Mouse (Mus musculus): ENCODE measurements around the gene Dbx1. TPM values are rescaled to one million over a fixed set of nuclear protein-coding genes. Genes with fewer than 3 reads are reported as not detected.

Dbx1 gene
- polyA plus RNA-seq, 1 experiment from 2014 or later: 15.2 TPM

DNA sequence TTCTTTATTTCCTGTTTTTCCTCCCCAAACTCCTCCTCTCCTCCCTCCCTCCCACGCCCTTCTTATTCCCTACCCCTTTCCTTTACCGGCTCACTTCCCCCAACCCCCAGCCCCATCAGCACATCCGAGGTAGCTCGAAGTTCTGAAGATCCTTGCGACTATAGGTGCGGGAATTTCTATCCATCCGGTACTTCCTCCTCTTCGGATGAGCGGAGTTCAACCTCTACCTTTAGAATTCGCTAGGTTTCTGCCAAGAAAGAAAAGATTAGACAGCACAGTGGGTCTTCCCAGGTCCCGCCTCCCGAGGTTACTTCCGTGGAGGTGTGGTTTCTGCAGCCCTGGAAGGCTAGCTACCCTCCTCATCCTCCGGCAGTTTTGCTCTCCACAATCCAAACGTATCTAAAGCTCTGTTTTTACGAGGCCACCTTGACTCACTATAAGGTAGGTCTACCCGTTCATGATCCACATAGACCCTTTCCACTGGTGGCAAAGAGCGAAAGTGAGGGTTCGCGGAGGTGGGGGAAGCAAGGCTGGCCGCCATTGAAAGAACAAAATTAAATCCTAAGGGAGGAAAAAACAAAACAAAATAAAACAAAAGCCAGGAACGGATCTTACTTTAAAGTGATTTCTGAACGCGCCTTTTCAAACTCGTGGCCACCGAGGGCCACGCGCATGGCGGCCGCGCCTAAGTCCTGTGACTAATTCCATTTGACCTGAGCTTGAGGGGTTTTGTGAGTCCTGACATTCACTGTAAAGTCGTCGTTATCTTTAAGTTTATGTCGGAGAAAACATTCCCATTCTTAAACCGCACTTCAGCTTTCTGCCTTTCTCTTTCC lies 2.5 kb upstream of the Dbx1 start:
- WGBS: 1% methylated on average over 35 of the region's 35 CpGs
- Histone ChIP-seq H3K27ac (peak overlapping the region; percentile 26; the same call in 1 of the 2 replicates), H3K4me3 (peak overlapping the region; percentile 34), H3K27me3 (ENCODE audit: poor library complexity, severe bottlenecking) (peaks cover 100% of the 10 kb centered on the region), H3K36me3 (replicated peaks) (no peaks in the 10 kb centered on the region), H3K9me3 (no peaks in the 10 kb centered on the region), H3K4me1 (peaks cover 82% of the 10 kb centered on the region)
- DNase-seq (ENCODE audit: extremely low spot score, low spot score): peak; percentile 35

DNA sequence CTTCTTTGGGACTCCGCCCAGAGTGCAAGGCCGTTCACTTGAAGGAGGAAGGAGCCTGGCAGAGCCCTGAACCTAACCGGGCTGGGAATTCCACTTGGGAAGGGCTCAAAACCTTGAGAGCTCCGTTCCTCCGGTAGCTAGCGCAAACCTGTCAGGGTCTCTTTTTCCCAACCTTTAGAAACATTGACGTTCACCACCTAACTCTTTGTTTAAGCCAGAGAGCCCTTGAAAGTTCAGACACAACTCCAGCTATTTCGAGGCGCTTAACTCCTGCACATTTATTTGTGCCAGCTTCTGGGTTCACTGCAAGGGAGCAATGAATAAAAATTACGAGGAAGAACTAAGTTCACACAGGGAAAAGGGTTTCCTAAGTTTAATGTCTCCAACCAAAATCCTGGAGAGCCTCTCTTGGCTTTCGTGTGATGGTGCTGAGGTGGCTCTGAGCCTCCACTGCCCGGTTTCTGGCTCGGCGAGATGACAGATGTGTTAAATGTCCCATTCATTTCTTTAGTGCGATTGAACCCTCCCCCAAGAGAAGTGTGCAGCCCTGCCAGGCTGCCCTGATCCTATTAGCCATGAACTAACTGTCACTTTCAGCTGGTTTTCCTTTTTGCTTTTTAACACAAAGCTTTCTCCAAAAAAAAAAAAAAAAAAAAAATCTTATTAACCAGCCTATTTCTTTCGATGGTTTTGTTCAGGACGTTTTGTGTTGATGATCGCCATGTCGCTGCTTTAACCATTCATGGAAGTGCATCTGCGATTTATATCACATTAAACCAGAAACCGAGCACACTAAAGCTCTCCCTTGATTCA lies 1.4 kb upstream of the Dbx1 start:
- no peaks in the 10 kb centered on the region for H3K9me3 ChIP-seq
- H3K4me3 ChIP-seq: peak overlapping the region; percentile 34; the same call in 1 of the 2 replicates
- peak; percentile 55 for DNase-seq (ENCODE audit: extremely low spot score, low spot score)
- H3K27me3 ChIP-seq (ENCODE audit: poor library complexity, severe bottlenecking): peaks cover 100% of the 10 kb centered on the region
- peak overlapping the region; percentile 48; the same call in 1 of the 2 replicates for H3K27ac ChIP-seq
- peaks cover 93% of the 10 kb centered on the region for H3K4me1 ChIP-seq
- under 1% methylated on average over 21 of the region's 21 CpGs for WGBS
- H3K36me3 ChIP-seq (replicated peaks): no peaks in the 10 kb centered on the region

DNA sequence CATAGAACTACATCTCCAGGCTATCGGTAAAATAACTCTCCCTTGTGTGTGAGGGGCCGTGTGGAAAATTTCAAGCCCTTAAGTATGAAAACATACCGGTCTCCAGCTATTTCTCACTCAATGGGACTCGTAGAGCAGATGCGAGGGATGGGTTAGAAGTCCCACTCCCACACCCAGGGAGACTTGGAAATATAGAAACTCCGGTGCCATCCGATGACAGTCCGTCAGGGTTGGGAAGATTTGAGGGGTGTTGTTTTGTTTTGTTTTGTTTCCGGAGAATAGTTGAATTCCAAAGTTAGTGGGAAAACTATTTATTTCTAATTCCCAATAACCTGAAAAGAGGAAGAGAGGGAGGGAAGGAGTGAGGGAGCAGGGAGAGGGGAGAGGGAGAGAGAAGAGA lies 632 bp upstream of the Dbx1 start:
- H3K4me3 ChIP-seq: peak overlapping the region; percentile 10; the same call in 1 of the 2 replicates
- H3K27me3 ChIP-seq (ENCODE audit: poor library complexity, severe bottlenecking): peaks cover 100% of the 10 kb centered on the region
- DNase-seq (ENCODE audit: extremely low spot score, low spot score): peak; percentile 27
- peak overlapping the region; percentile 48; the same call in 1 of the 2 replicates for H3K27ac ChIP-seq
- H3K4me1 ChIP-seq: peaks cover 100% of the 10 kb centered on the region
- under 1% methylated on average over 9 of the region's 9 CpGs for WGBS
- no peaks in the 10 kb centered on the region for H3K9me3 ChIP-seq
- no peaks in the 10 kb centered on the region for H3K36me3 ChIP-seq (replicated peaks)

DNA sequence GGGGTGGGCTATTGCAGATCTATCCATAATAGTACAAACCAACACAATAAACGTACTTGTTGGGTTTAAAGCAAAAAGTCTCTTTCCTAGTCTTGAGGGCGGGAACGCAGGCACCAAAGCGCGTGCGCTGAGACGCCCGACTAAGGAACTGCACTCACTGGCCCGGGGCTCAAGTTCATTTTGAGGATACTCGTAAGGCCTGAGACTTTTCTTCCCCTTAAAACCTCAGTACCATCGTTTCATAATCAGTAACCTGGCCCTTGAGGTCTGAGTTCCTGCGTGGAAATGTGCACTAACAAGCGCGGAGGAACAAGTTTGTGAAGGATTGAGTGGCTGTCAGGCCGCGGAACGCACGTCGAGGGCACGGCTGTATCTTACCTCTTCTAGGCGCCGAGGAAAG lies 678 bp downstream of the Dbx1 start:
- peaks cover 92% of the 10 kb centered on the region for H3K4me1 ChIP-seq
- H3K4me3 ChIP-seq: peak overlapping the region; percentile 48
- peak overlapping the region; percentile 79 for H3K27ac ChIP-seq

DNA sequence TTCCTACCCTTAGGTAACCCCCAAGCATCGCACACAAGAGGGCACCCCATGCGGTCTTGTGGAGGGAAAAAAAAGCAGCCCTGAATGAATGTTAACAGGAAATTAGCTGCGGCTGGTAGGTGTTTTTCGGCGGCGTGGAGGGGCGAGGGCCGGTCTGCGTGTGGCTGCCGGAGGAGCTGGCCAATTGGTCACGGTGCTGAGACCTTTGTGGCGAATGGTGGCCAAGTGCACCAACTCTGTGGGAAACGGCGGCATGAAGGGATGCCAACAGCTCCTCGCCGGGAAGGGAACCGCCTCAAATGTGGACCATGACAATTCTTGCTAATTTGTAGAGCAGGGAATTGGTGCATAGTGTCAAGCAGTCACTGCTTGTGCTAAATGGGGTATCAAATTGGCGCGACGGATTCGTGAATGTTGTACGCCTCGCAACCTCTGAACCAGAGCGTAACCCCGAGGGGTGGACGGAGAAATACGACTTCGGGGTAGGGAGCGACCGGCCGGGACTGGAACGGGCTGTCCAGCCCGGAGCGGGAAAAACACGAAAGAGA lies 1.5 kb downstream of the Dbx1 start:
- Histone ChIP-seq H3K27ac (peak overlapping the region; percentile 79; the same call in 1 of the 2 replicates), H3K27me3 (ENCODE audit: poor library complexity, severe bottlenecking) (peaks cover 100% of the 10 kb centered on the region), H3K4me1 (peaks cover 83% of the 10 kb centered on the region), H3K36me3 (replicated peaks) (no peaks in the 10 kb centered on the region), H3K4me3 (peak overlapping the region; percentile 48), H3K9me3 (no peaks in the 10 kb centered on the region)
- DNase-seq (ENCODE audit: extremely low spot score, low spot score): peak; percentile 56
- WGBS: under 1% methylated on average over 35 of the region's 35 CpGs

More for the DNA sequence above, 678 bp downstream of the Dbx1 start:
- H3K27me3 ChIP-seq (ENCODE audit: poor library complexity, severe bottlenecking): peaks cover 100% of the 10 kb centered on the region
- H3K36me3 ChIP-seq (replicated peaks): no peaks in the 10 kb centered on the region
- no peaks in the 10 kb centered on the region for H3K9me3 ChIP-seq
- WGBS: under 1% methylated on average over 22 of the region's 22 CpGs
- DNase-seq (ENCODE audit: extremely low spot score, low spot score): peak; percentile 42

DNA sequence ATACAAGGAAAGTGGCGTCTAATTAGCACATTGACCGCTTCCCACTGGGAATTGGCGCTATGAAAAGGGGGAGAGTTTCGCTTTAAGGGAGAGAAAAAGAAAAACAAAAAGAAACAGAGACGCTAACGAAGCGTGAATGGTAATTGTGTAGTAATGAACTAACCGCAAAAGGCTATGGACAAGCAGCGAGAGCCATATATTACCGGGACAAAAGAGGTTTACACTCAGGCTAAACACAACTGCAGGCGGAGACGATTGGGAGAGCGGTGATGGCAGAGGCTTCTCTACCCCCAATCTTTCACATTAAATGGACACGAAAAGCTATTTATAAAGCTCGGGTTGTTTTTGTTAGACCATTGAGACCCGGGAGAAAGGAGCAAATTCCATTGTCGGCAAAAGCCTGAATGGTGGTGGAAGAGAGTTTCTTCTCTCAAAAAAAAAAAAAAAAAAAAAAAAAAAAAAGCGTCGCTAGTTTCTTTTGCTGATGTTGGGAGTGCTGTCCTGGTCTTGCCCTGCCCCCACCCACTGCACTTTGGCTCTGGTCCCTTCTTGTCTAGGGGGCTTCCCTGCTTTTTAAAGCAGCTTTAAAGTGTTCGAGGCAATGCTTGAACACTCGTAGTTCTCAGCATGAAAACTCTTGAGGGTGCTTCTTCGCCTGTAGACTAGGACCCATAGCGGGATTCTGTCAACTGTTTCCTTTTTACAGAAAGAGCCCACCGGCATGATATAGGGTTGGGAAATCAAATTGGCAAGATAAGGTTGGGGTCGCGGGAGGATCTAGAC lies 2.2 kb downstream of the Dbx1 start:
- WGBS: under 1% methylated on average over 26 of the region's 26 CpGs

DNA sequence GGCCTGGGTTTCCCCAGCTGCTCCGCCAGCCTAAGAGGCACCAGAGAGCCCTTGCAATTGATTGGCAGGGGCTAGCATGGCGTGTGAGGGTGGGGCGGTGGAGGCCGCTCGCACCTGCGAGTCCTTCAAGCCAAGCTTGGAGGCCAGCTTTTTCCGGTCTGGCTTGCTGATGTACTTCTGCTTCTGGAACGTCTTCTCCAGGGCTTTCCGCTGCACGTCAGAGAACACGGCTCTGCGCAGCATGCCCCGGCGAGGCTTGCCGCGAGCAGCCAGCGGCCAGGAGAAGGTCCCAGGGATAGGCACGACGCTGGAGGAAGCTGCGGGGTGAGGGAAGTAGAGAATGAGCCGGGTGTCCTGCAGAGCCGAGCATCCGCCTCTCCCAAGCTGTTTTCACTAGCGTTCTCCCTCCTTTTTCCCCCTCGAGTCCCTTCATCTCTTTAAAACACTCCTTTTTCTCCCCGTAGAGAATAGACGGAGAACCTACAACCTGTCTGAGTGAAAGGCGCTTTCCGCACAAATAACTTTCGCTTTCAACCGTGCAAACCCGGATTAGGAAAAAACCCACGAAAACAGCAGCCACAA lies 3.2 kb downstream of the Dbx1 start:
- peaks cover 67% of the 10 kb centered on the region for H3K4me1 ChIP-seq
- peaks cover 100% of the 10 kb centered on the region for H3K27me3 ChIP-seq (ENCODE audit: poor library complexity, severe bottlenecking)
- peak overlapping the region; percentile 67 for H3K27ac ChIP-seq
- DNase-seq (ENCODE audit: extremely low spot score, low spot score): peak; percentile 69
- WGBS: under 1% methylated on average over 33 of the region's 33 CpGs
- peak overlapping the region; percentile 48 for H3K4me3 ChIP-seq
- H3K36me3 ChIP-seq (replicated peaks): no peaks in the 10 kb centered on the region
- no peaks in the 10 kb centered on the region for H3K9me3 ChIP-seq

More for the DNA sequence above, 2.2 kb downstream of the Dbx1 start:
- H3K27me3 ChIP-seq (ENCODE audit: poor library complexity, severe bottlenecking): peaks cover 100% of the 10 kb centered on the region
- H3K9me3 ChIP-seq: no peaks in the 10 kb centered on the region
- H3K36me3 ChIP-seq (replicated peaks): no peaks in the 10 kb centered on the region
- peak overlapping the region; percentile 79; the same call in 1 of the 2 replicates for H3K27ac ChIP-seq
- peaks cover 77% of the 10 kb centered on the region for H3K4me1 ChIP-seq
- peak overlapping the region; percentile 48 for H3K4me3 ChIP-seq
- peak; percentile 58 for DNase-seq (ENCODE audit: extremely low spot score, low spot score)

DNA sequence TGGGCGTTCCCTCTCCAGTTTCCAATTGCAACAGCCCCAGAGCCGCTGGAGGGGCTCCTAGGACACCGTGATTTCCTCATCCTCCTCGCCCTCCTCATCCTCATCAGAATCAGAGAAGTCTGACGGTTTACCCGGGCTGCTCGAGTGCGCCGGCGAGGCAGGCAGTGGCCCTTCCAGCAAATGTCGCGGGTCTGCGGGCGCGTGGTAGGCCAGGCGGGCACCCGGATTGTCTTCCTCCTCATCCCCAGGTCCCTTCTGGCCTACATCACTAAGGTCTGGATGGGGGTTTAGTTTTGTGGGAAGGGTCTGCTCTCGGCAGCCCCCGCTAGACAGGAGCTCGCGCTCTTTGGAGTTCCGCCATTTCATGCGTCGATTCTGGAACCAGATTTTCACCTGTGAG lies 4.3 kb downstream of the Dbx1 start:
- Histone ChIP-seq H3K4me1 (peaks cover 56% of the 10 kb centered on the region), H3K9me3 (no peaks in the 10 kb centered on the region), H3K36me3 (replicated peaks) (no peaks in the 10 kb centered on the region), H3K27me3 (ENCODE audit: poor library complexity, severe bottlenecking) (peaks cover 100% of the 10 kb centered on the region), H3K4me3 (peak overlapping the region; percentile 48; the same call in 1 of the 2 replicates), H3K27ac (no peak overlapping the region)
- WGBS: 2% methylated on average over 24 of the region's 24 CpGs
- no peak for DNase-seq (ENCODE audit: extremely low spot score, low spot score)

DNA sequence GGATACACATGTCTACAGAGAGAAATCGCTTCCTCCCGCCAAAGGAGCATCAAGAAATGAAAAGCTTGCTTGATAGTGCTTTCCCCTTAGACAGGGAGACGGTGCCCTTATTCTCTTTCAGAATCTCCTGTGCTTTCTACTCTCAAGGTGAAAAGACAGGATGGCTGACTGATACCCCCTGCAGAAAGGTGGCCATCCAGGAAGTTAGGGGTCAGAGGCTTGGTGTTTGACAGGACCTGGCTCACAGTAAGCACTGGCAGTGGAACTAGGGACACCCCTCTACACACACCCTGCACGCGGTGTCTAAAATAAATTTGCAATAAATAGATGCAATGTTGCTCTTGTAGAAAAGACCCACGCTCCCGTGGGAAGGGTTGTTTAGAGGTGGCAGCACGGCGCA lies 4.8 kb downstream of the Dbx1 start:
- no peak for DNase-seq (ENCODE audit: extremely low spot score, low spot score)
- H3K27ac ChIP-seq: no peak overlapping the region
- peaks cover 51% of the 10 kb centered on the region for H3K4me1 ChIP-seq
- no peaks in the 10 kb centered on the region for H3K36me3 ChIP-seq (replicated peaks)
- no peak overlapping the region for H3K4me3 ChIP-seq
- peaks cover 100% of the 10 kb centered on the region for H3K27me3 ChIP-seq (ENCODE audit: poor library complexity, severe bottlenecking)
- 12% methylated on average over 9 of the region's 9 CpGs for WGBS
- H3K9me3 ChIP-seq: no peaks in the 10 kb centered on the region

DNA sequence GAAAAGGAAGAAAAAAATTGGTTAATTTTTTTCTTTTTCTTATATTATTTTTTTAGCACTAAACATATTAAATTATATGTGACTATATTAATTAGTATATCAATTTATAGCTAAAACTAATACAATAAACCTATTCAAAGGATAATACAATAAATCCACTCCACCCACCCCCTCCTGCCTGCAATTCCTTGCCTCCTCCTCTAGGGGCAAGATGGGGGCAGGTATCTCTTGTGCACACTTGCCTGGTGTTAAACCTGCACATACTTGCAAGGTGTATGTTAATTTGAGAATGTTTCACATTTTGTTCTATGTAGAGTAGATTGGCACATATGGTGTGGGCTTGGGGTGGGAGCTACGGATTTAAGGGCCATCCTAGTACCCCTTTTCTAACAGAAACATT lies 16.5 kb downstream of the Dbx1 start:
- H3K27me3 ChIP-seq (ENCODE audit: poor library complexity, severe bottlenecking): peaks cover 99% of the 10 kb centered on the region
- H3K27ac ChIP-seq: no peak overlapping the region
- no peak for DNase-seq (ENCODE audit: extremely low spot score, low spot score)
- peaks cover 5% of the 10 kb centered on the region for H3K4me1 ChIP-seq
- H3K36me3 ChIP-seq (replicated peaks): no peaks in the 10 kb centered on the region
- 87% methylated on average over 1 of the region's 1 CpGs for WGBS
- H3K4me3 ChIP-seq: no peak overlapping the region
- no peaks in the 10 kb centered on the region for H3K9me3 ChIP-seq

DNA sequence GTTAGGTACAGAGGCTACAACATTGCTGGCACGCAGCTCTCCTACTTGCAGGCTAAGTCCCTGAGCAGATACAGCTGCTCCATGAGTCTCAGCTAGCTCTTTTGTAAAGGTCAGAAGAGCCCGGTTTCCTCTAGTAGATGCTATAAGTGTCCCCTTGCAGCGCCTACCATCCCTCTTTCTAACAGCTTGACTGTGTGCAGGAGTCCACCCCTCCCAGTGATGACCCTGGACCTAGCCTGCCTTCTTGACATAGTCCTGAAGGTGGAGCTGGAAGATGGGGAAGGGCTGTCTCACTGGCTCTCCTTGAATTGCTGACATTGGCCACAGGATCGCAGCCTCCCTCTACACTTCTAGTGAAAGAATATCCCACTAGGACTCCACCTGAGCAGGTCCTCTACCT lies 19.6 kb downstream of the Dbx1 start:
- 78% methylated on average over 4 of the region's 4 CpGs for WGBS
- H3K9me3 ChIP-seq: no peaks in the 10 kb centered on the region
- H3K27me3 ChIP-seq (ENCODE audit: poor library complexity, severe bottlenecking): peaks cover 87% of the 10 kb centered on the region
- no peak for DNase-seq (ENCODE audit: extremely low spot score, low spot score)
- no peak overlapping the region for H3K4me3 ChIP-seq
- no peak overlapping the region for H3K27ac ChIP-seq
- H3K36me3 ChIP-seq (replicated peaks): no peaks in the 10 kb centered on the region
- peaks cover 5% of the 10 kb centered on the region for H3K4me1 ChIP-seq
